Mouse (Mus musculus): ENCODE data around the gene Esp24. TPM values are rescaled to one million over a fixed set of nuclear protein-coding genes. Genes with fewer than 3 reads are reported as not detected.
"Not testable (repeated sequence)": the region's sequence is repeated elsewhere in the genome, so short reads cannot be mapped to it uniquely, and the experiment has no call there.

Gene Esp24
- total RNA-seq (2017), result not detected in 3 replicates

GRCm38 (mm10) chr17:39036395-39036794 is at the start of gene Esp24:
Gene Esp24, plus strand, starts transcription at chr17:39036695.
- not testable (repeated sequence) for ATAC-seq (replicated peaks; ENCODE audit: insufficient number of reproducible peaks, low FRiP score, low TSS enrichment, poor library complexity, severe bottlenecking)

GRCm38 (mm10) chr17:39009846-39010245 is 26.6 kb upstream of the Esp24 start:
- no peak for ATAC-seq (replicated peaks; ENCODE audit: insufficient number of reproducible peaks, low FRiP score, low TSS enrichment, poor library complexity, severe bottlenecking)

- ATAC-seq (replicated peaks; ENCODE audit: insufficient number of reproducible peaks, low FRiP score, low TSS enrichment, poor library complexity, severe bottlenecking), result no peak
Measured at GRCm38 (mm10) chr17:39010675-39011638, 25.5 kb upstream of the Esp24 start.

- ATAC-seq (replicated peaks; ENCODE audit: insufficient number of reproducible peaks, low FRiP score, low TSS enrichment, poor library complexity, severe bottlenecking), result no peak
Measured at GRCm38 (mm10) chr17:39017184-39017583, 19.3 kb upstream of the Esp24 start.

GRCm38 (mm10) chr17:39043241-39043640 is 6.7 kb downstream of the Esp24 start, which contains the start of gene Gm21903:
Gene Gm21903, minus strand, starts transcription at chr17:39043341.
- ATAC-seq (replicated peaks; ENCODE audit: insufficient number of reproducible peaks, low FRiP score, low TSS enrichment, poor library complexity, severe bottlenecking), result no peak

GRCm38 (mm10) chr17:39063641-39064040 is 27.1 kb downstream of the Esp24 start:
- ATAC-seq (replicated peaks; ENCODE audit: insufficient number of reproducible peaks, low FRiP score, low TSS enrichment, poor library complexity, severe bottlenecking), result no peak

- no peak for ATAC-seq (replicated peaks; ENCODE audit: insufficient number of reproducible peaks, low FRiP score, low TSS enrichment, poor library complexity, severe bottlenecking)
Measured at GRCm38 (mm10) chr17:39076937-39077336, 40.4 kb downstream of the Esp24 start, which contains the start of gene Esp23. Gene Esp23, minus strand, starts transcription at chr17:39077037.

Other genes with a start within 250 kb of the Esp24 start
- not detected in 3 replicates for gene Gm21903, start 6.6 kb downstream of the Esp24 start, total RNA-seq (2017)
- gene Esp23, start 40.3 kb downstream of the Esp24 start, total RNA-seq (2017), result not detected in 3 replicates
- not detected in 3 replicates for gene Esp22, start 58.6 kb downstream of the Esp24 start, total RNA-seq (2017)